Mouse (Mus musculus): Measurements from ENCODE around the gene Fryl. TPM values are rescaled to one million over a fixed set of nuclear protein-coding genes. Genes with fewer than 3 reads are reported as not detected.

Fryl gene
- total RNA-seq, 2 experiments from 2014 or later: 18.5 to 19.5 TPM

- intact Hi-C loops (cut with DNase I; ENCODE audit: low total_unique reads): no loop called here
Observed at GRCm38 (mm10) chr5:73229467-73229866, 27.0 kb downstream of the Fryl start.

DNA sequence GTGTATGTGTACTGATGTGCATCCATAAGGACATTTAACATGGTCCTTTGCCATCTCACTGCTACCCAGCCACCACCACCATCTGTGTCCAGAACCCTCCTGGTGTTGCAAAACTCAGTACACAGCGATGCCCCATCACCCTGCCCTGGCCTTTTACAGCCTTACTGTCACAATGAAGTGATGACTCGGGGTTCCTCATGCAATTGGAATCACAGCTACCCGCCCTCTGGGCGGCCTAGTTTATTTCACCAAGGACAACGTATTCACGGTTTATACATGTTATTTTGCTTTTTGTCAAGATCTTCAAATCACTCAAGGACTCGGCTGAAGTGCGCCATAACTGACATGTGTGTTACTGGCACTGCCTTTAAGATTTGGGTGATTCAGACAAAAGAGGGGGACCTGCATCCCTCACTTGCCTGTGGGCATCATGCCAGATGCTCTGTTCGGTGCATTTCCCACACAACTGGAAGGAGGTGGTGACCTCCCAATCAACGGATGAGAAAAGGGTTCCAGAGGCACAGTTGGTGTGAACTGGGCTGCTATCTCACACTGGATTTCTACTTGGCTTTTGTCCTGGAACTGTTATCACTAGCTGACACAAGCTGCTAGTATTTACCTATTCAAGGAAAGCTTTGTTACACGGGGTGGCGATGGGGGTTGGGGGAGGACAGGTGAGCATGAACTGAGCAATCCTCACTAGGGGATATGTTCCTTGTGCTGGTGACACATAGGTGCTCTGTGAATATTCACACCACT is 27.9 kb downstream of the Fryl start:
- intact Hi-C loops (cut with DNase I; ENCODE audit: low total_unique reads): no loop called here
- DNase-seq: no peak

More at GRCm38 (mm10) chr5:73229467-73229866, 27.0 kb downstream of the Fryl start:
- no peak for DNase-seq

- intact Hi-C loops (cut with DNase I; ENCODE audit: low total_unique reads): no loop called here
- no peak for DNase-seq
Observed at GRCm38 (mm10) chr5:73227518-73228101, 28.8 kb downstream of the Fryl start.

GRCm38 (mm10) chr5:73223065-73223464 is 33.4 kb downstream of the Fryl start:
- intact Hi-C loops (cut with DNase I; ENCODE audit: low total_unique reads): no loop called here
- no peak for DNase-seq

GRCm38 (mm10) chr5:73222397-73222796 is 34.0 kb downstream of the Fryl start:
- DNase-seq: no peak
- intact Hi-C loops (cut with DNase I; ENCODE audit: low total_unique reads): no loop called here

- intact Hi-C loops (cut with DNase I; ENCODE audit: low total_unique reads): no loop called here
- DNase-seq: no peak
Observed at GRCm38 (mm10) chr5:73221826-73222225, 34.6 kb downstream of the Fryl start.

DNA sequence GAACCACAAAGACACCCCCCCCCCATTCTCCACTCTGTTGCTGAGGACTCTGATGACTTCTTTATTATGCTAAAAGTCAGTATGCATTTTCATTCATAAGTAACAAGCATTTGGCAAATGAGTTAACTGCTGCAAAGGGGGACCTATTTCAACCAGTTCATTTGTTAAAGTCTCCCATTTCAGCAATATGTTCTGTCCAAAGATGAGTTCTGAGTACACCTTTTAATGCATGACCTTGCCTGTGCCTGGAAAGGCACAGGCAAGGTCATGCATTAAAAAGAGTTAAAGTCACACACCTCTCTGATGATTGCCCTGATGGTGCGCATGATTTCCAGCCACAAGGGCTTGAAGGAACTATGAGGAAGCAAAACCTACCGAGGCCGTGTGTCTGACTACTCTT is 36.7 kb downstream of the Fryl start:
- DNase-seq: no peak
- intact Hi-C loops (cut with DNase I; ENCODE audit: low total_unique reads): no loop called here

- no peak for DNase-seq
- intact Hi-C loops (cut with DNase I; ENCODE audit: low total_unique reads): no loop called here
Observed at GRCm38 (mm10) chr5:73218065-73218464, 38.4 kb downstream of the Fryl start.

DNA sequence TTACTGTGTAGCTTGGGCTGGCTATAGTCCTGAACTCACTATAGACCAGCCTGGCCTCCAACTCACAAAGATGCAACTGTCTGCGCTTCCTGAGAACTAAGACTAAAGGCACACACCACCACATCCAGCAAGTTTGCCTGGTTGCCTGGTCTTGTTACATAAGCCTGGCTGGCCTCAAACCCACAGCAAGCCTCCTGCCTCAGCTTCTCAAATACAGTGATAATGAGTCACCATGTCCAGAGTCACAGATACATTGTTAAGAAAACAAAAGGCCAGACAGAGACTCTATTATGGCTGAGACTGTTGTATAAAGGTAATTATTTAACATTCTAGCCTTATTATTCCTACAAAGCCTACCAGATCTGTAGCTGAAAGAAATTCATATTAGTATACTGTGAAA is 39.3 kb downstream of the Fryl start:
- intact Hi-C loops (cut with DNase I; ENCODE audit: low total_unique reads): no loop called here
- DNase-seq: no peak

DNA sequence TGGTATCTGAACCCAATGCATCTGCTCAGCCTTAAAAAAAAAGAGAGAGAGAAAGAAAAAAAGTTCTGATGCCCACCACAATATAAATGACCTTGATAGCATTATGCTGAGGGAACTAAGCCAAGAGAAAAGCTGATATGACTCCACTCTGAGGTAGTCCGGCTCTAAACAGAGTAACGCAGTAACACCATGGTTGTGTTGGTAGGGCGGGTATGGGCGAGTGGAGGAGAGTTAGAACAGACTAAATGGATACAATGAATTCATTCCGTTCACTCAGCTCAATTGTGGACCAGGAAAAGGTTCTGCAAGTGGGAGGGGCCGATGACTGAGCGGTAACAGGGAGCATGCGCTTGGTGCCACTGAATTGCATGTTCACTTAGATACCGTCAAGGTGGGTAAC is 40.4 kb downstream of the Fryl start:
- no peak for DNase-seq
- intact Hi-C loops (cut with DNase I; ENCODE audit: low total_unique reads): no loop called here

GRCm38 (mm10) chr5:73212446-73212845 is 44.0 kb downstream of the Fryl start:
- intact Hi-C loops (cut with DNase I; ENCODE audit: low total_unique reads): no loop called here
- DNase-seq: no peak

GRCm38 (mm10) chr5:73211961-73212360 is 44.5 kb downstream of the Fryl start:
- DNase-seq: no peak
- intact Hi-C loops (cut with DNase I; ENCODE audit: low total_unique reads): no loop called here

GRCm38 (mm10) chr5:73210971-73211315 is 45.5 kb downstream of the Fryl start:
- intact Hi-C loops (cut with DNase I; ENCODE audit: low total_unique reads): no loop called here
- no peak for DNase-seq

DNA sequence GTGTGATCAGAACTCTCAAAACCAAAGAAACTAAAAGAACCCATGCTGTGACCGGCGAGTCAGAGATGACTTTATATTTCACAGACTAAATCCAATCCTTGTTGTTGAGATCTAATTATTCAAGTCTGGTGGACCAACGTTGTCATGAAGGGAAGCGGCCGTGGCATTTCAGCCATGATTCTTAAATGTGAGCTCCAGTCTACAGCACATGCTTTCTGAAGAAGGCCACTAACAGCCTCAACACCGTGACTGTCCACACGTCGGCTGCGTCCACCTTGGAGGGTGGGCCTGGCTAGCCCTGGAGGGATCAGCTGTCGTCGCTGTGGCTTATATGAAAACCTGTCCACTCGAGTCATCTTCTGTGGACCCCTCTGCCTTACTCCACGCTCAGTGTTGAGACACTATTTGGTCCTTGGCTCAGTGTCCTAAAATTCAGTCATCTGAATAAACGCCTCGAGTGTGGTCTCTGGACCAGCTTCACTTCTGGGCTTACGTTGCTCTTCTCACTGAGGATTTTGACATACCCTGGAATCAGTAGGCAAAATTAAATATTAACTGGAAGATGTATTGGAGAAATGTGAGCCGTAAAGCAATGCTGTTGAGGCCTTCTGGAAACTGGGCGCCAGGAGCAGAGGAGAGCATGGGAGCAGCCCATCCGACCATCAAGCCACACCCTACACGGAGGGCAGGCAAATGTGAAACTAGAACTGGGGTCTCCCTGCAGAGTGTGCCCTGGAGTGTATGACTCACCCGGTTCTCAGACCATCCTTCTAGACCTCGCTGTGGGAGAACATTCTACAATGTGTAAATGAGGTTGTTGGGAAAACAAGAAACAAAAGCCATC is 46.1 kb downstream of the Fryl start:
- intact Hi-C loops (cut with DNase I; ENCODE audit: low total_unique reads): no loop called here
- DNase-seq: no peak

- intact Hi-C loops (cut with DNase I; ENCODE audit: low total_unique reads): no loop called here
- no peak for DNase-seq
Observed at GRCm38 (mm10) chr5:73209201-73210096, 47.0 kb downstream of the Fryl start.

DNA sequence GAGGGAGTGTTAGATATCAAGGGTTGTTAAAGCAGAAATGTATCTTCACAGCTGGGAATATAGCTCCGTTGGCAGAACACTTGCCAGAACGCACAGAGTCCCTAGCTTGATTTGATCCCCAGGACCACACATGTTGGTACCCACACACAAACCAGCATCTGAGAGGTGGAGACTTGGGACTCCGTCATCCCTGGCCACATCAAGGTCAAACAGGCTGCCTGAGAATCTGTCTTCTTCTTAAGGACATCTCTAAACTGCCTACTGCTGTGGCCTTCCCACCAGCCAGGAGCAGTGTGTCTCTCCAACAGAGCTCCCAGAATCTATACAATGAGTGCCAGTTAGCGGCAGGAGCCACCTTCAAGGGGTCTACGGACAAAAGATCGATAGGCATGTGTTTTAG is 47.8 kb downstream of the Fryl start:
- DNase-seq: no peak
- intact Hi-C loops (cut with DNase I; ENCODE audit: low total_unique reads): no loop called here

DNA sequence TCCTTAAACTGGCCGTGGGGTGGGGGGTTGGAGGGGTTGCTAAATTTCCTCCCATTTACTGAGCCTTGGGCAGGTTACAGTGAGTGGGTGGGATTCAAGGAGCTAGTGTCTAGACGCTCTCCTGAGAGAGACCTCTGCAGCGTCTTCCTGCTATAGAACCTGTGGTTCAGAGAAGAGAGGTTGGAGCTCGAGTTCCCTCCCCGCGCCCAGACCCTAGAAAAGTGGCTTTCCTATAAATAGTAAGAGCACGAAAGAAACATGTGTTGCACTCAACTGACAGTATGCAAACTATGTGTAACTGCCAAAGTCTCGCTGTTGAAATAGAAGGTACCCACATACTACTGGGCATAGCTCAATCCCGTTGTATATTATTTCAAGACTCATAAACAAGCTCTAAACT is 49.7 kb downstream of the Fryl start:
- intact Hi-C loops (cut with DNase I; ENCODE audit: low total_unique reads): no loop called here
- DNase-seq: no peak

DNA sequence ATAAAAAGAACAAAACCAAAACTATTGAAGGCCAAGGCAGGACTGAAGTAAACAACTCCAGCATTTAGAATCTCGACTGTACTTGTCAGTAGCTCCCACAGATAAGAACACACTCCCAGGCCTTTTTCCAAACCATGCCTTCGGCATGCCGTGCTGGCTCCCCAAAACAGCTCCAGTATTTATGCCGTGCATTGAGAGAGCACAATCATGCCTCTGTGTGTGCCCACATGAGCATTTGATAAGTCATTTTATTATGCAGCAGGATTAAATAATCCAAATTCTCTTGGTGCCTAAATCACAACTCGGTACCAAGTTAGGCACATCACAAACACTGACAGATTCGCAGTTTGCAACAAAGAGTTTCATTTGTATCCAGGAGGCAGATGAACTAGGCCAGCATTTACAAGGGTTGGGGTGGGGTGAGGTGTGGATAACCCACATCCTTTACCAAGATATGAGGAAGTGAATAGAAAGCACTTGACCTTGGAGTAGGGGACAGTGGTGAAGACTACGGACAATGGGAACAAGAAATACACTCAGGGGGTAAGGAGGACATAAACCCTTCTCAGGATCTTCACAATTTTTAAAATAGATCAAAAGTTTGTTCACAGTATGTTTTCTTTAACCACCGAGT is 50.3 kb downstream of the Fryl start:
- intact Hi-C loops (cut with DNase I; ENCODE audit: low total_unique reads): no loop called here
- DNase-seq: no peak

- intact Hi-C loops (cut with DNase I; ENCODE audit: low total_unique reads): no loop called here
- no peak for DNase-seq
Observed at GRCm38 (mm10) chr5:73205050-73205449, 51.4 kb downstream of the Fryl start.

Data from gastrocnemius, postnatal 14 days (tissue).